Mouse (Mus musculus) stomach, postnatal 0 days (tissue): Measurements from ENCODE around the gene Slc26a10.

Source experiments
- CTCF ChIP-seq: IDR thresholded peaks from 2 replicates; pipeline ENCODE4 v1.5.1; 2016; ENCODE audit warnings: antibody characterized with exemption, low read depth, mild to moderate bottlenecking, moderate library complexity
- EP300 ChIP-seq: optimal IDR thresholded peaks from 2 replicates; pipeline ENCODE3; 2016; ENCODE audit warnings: antibody characterized with exemption

- TF ChIP-seq EP300 (no peak), CTCF (no peak)
Measured at GRCm38 (mm10) chr10:127185101-127185500, 4.7 kb upstream of the Slc26a10 start.
